Mouse (Mus musculus) adipocyte (in vitro differentiated cells): ENCODE results near the gene Krtap1-5.
A peak's percentile ranks its signal among the peaks of the same experiment; 100 is the strongest.
"Not testable (repeated sequence)": the region's sequence is repeated elsewhere in the genome, so short reads cannot be mapped to it uniquely, and the experiment has no call there.

Experiments used
- DNase-seq: peaks from one replicate; pipeline ENCODE4 v3.0.0-alpha.2; 2016; ENCODE audit warnings: low spot score

The Krtap1-5 gene

GRCm38 (mm10) chr11:99580636-99581035 lies at the start of gene Krtap1-5:
Krtap1-5 (minus strand) TSS chr11:99581016.
- no peak for DNase-seq

- no peak for DNase-seq
Measured at GRCm38 (mm10) chr11:99628138-99628537, 47.3 kb upstream of the Krtap1-5 start, which contains the start of gene Krtap4-1. Krtap4-1 (minus strand) TSS chr11:99628238.

GRCm38 (mm10) chr11:99620335-99620734 lies 39.5 kb upstream of the Krtap1-5 start, which contains the start of gene Gm11562:
Gm11562 (minus strand) TSS chr11:99620435.
- DNase-seq = no peak

- no peak for DNase-seq
Measured at GRCm38 (mm10) chr11:99614796-99615363, 34.1 kb upstream of the Krtap1-5 start, which contains the start of gene Krtap2-4. Krtap2-4 (minus strand) TSS chr11:99614846.

- not testable (repeated sequence) for DNase-seq
Measured at GRCm38 (mm10) chr11:99610089-99610488, 29.3 kb upstream of the Krtap1-5 start, which contains the start of gene Gm11937. Gm11937 (minus strand) TSS chr11:99610189.

- DNase-seq = no peak
Measured at GRCm38 (mm10) chr11:99609126-99609525, 28.3 kb upstream of the Krtap1-5 start.

GRCm38 (mm10) chr11:99603208-99603607 lies 22.4 kb upstream of the Krtap1-5 start, which contains the start of gene Gm11938:
Gm11938 (minus strand) TSS chr11:99603308.
- not testable (repeated sequence) for DNase-seq

GRCm38 (mm10) chr11:99597742-99598141 lies 16.9 kb upstream of the Krtap1-5 start, which contains the start of gene Krtap9-3:
Krtap9-3 (minus strand) TSS chr11:99598105.
- DNase-seq = not testable (repeated sequence)

- peak; percentile 10 for DNase-seq
Measured at GRCm38 (mm10) chr11:99590981-99591380, 10.2 kb upstream of the Krtap1-5 start, which contains the start of gene Krtap1-3. Krtap1-3 (minus strand) TSS chr11:99591339.

GRCm38 (mm10) chr11:99585096-99585495 lies 4.3 kb upstream of the Krtap1-5 start:
- DNase-seq = no peak

- no peak for DNase-seq
Measured at GRCm38 (mm10) chr11:99583245-99583704, 2.5 kb upstream of the Krtap1-5 start, which contains the start of gene Krtap1-4. Krtap1-4 (minus strand) TSS chr11:99583654.

- DNase-seq = no peak
Measured at GRCm38 (mm10) chr11:99581564-99581963, 748 bp upstream of the Krtap1-5 start.

- DNase-seq = no peak
Measured at GRCm38 (mm10) chr11:99581051-99581450, 235 bp upstream of the Krtap1-5 start.

- peak; percentile 40 for DNase-seq
Measured at GRCm38 (mm10) chr11:99574106-99574505, 6.7 kb downstream of the Krtap1-5 start.

- DNase-seq = no peak
Measured at GRCm38 (mm10) chr11:99573164-99573563, 7.7 kb downstream of the Krtap1-5 start.

- DNase-seq = no peak
Measured at GRCm38 (mm10) chr11:99566530-99566929, 14.3 kb downstream of the Krtap1-5 start, which contains the start of gene Krtap3-1. Krtap3-1 (minus strand) TSS chr11:99566630.

GRCm38 (mm10) chr11:99562580-99562979 lies 18.2 kb downstream of the Krtap1-5 start:
- no peak for DNase-seq

- no peak for DNase-seq
Measured at GRCm38 (mm10) chr11:99559366-99559765, 21.4 kb downstream of the Krtap1-5 start, which contains the start of gene Gm11939. Gm11939 (minus strand) TSS chr11:99559466.

- DNase-seq = no peak
Measured at GRCm38 (mm10) chr11:99557976-99558745, 22.7 kb downstream of the Krtap1-5 start.

- no peak for DNase-seq
Measured at GRCm38 (mm10) chr11:99556753-99557152, 24.1 kb downstream of the Krtap1-5 start, which contains the start of gene Krtap3-2. Krtap3-2 (minus strand) TSS chr11:99556853.

GRCm38 (mm10) chr11:99556195-99556594 lies 24.6 kb downstream of the Krtap1-5 start:
- no peak for DNase-seq

- no peak for DNase-seq
Measured at GRCm38 (mm10) chr11:99550765-99551164, 30.1 kb downstream of the Krtap1-5 start, which contains the start of gene Krtap3-3. Krtap3-3 (minus strand) TSS chr11:99550865.
